Mouse (Mus musculus): ENCODE measurements around the gene 1600015I10Rik. TPM values are rescaled to one million over a fixed set of nuclear protein-coding genes. Genes with fewer than 3 reads are reported as not detected.

1600015I10Rik gene
- total and polyA plus RNA-seq, 3 experiments = not detected

- H3K9me3 ChIP-seq (replicated peaks; ENCODE audit: insufficient read depth, low read length) = no peaks in the 10 kb centered on the region
- no peak for DNase-seq (ENCODE audit: low read depth, low spot score)
- no peak overlapping the region for H3K27ac ChIP-seq (ENCODE audit: control insufficient read depth, low read depth, low read length)
- no peak overlapping the region for H3K4me3 ChIP-seq (ENCODE audit: control insufficient read depth in 1 of 2, insufficient read depth in 1 of 2, low read depth in 2 of 2, low read length in 2 of 2)
- H3K36me3 ChIP-seq (ENCODE audit: control insufficient read depth in 1 of 2, insufficient read depth in 2 of 2, low read length in 2 of 2) = no peaks in the 10 kb centered on the region
- H3K4me1 ChIP-seq (ENCODE audit: control insufficient read depth in 1 of 2, insufficient read depth in 2 of 2, low read length in 2 of 2) = no peaks in the 10 kb centered on the region
- H3K9ac ChIP-seq (ENCODE audit: control insufficient read depth, low read depth, low read length, poor library complexity, severe bottlenecking) = no peak overlapping the region
- H3K27me3 ChIP-seq (ENCODE audit: control insufficient read depth in 1 of 2, insufficient read depth in 2 of 2, low read length in 2 of 2) = no peaks in the 10 kb centered on the region
- no peaks in the 10 kb centered on the region for H3K79me2 ChIP-seq (ENCODE audit: control insufficient read depth, insufficient read depth, low read length, poor library complexity)
- TF ChIP-seq POLR2AphosphoS5 (IDR thresholded peaks at IDR 0.05; ENCODE audit: borderline replicate concordance, low read depth, low read length) = no peak
Measured at GRCm38 (mm10) chr6:48909229-48909628, 20.5 kb upstream of the 1600015I10Rik start.

- Histone ChIP-seq H3K9me3 (replicated peaks; ENCODE audit: insufficient read depth, low read length) (no peaks in the 10 kb centered on the region), H3K4me1 (ENCODE audit: control insufficient read depth in 1 of 2, insufficient read depth in 2 of 2, low read length in 2 of 2) (no peaks in the 10 kb centered on the region), H3K36me3 (ENCODE audit: control insufficient read depth in 1 of 2, insufficient read depth in 2 of 2, low read length in 2 of 2) (no peaks in the 10 kb centered on the region), H3K27me3 (ENCODE audit: control insufficient read depth in 1 of 2, insufficient read depth in 2 of 2, low read length in 2 of 2) (no peaks in the 10 kb centered on the region), H3K27ac (ENCODE audit: control insufficient read depth, low read depth, low read length) (no peak overlapping the region), H3K4me3 (ENCODE audit: control insufficient read depth in 1 of 2, insufficient read depth in 1 of 2, low read depth in 2 of 2, low read length in 2 of 2) (no peak overlapping the region), H3K79me2 (ENCODE audit: control insufficient read depth, insufficient read depth, low read length, poor library complexity) (no peaks in the 10 kb centered on the region), H3K9ac (ENCODE audit: control insufficient read depth, low read depth, low read length, poor library complexity, severe bottlenecking) (no peak overlapping the region)
- peak; percentile 20 for DNase-seq (ENCODE audit: low read depth, low spot score)
- peak; percentile 23 to 57 (median 35); a peak in 5 of 6 replicates for TF ChIP-seq CTCF (IDR thresholded peaks at IDR 0.05 in 2 of 3, conservative IDR thresholded peaks at IDR 0.05 in 1 of 3; ENCODE audit: control insufficient read depth in 1 of 3, insufficient read depth in 1 of 3, low read depth in 2 of 3, low read length in 3 of 3, poor library complexity in 1 of 3, severe bottlenecking in 1 of 3)
- TF ChIP-seq RCOR1 (IDR thresholded peaks at IDR 0.05; ENCODE audit: low read depth, low read length) = no peak
- peak; percentile 23 for TF ChIP-seq RAD21 (IDR thresholded peaks at IDR 0.05; ENCODE audit: low read depth, low read length)
- peak; percentile 60 for TF ChIP-seq SMC3 (IDR thresholded peaks at IDR 0.05; ENCODE audit: low read depth, low read length)
- no peak for TF ChIP-seq JUND (IDR thresholded peaks at IDR 0.05; ENCODE audit: low read depth, low read length)
Measured at GRCm38 (mm10) chr6:48912033-48912432, 17.7 kb upstream of the 1600015I10Rik start.

- Histone ChIP-seq H3K27me3 (ENCODE audit: control insufficient read depth in 1 of 2, insufficient read depth in 2 of 2, low read length in 2 of 2) (no peaks in the 10 kb centered on the region), H3K4me1 (ENCODE audit: control insufficient read depth in 1 of 2, insufficient read depth in 2 of 2, low read length in 2 of 2) (no peaks in the 10 kb centered on the region), H3K79me2 (ENCODE audit: control insufficient read depth, insufficient read depth, low read length, poor library complexity) (no peaks in the 10 kb centered on the region), H3K9me3 (replicated peaks; ENCODE audit: insufficient read depth, low read length) (no peaks in the 10 kb centered on the region), H3K9ac (ENCODE audit: control insufficient read depth, low read depth, low read length, poor library complexity, severe bottlenecking) (no peak overlapping the region), H3K27ac (ENCODE audit: control insufficient read depth, low read depth, low read length) (no peak overlapping the region), H3K36me3 (ENCODE audit: control insufficient read depth in 1 of 2, insufficient read depth in 2 of 2, low read length in 2 of 2) (no peaks in the 10 kb centered on the region), H3K4me3 (ENCODE audit: control insufficient read depth in 1 of 2, insufficient read depth in 1 of 2, low read depth in 2 of 2, low read length in 2 of 2) (no peak overlapping the region)
- TF ChIP-seq CHD1 (IDR thresholded peaks at IDR 0.05; ENCODE audit: low read depth, low read length) = no peak
- no peak for TF ChIP-seq ZC3H11A (IDR thresholded peaks at IDR 0.05; ENCODE audit: low read depth, low read length)
- TF ChIP-seq MXI1 (IDR thresholded peaks at IDR 0.05; ENCODE audit: low read depth, low read length) = no peak
- no peak for TF ChIP-seq MEF2A (IDR thresholded peaks at IDR 0.05; ENCODE audit: extremely low read depth, insufficient replicate concordance, low read depth, low read length, poor library complexity, severe bottlenecking)
- no peak for TF ChIP-seq POLR2AphosphoS5 (IDR thresholded peaks at IDR 0.05; ENCODE audit: borderline replicate concordance, low read depth, low read length)
- no peak for TF ChIP-seq ELF1 (IDR thresholded peaks at IDR 0.05; ENCODE audit: low read depth, low read length)
- no peak for TF ChIP-seq SIN3A (IDR thresholded peaks at IDR 0.05; ENCODE audit: low read length)
- DNase-seq (ENCODE audit: low read depth, low spot score) = no peak
Measured at GRCm38 (mm10) chr6:48913587-48913986, 16.1 kb upstream of the 1600015I10Rik start.
